Mouse (Mus musculus) embryonic fibroblast, embryonic 13.5 days (primary cell): ENCODE data around the gene Myh14.

ENCODE experiments used
- CTCF ChIP-seq: IDR thresholded peaks from 2 replicates; pipeline ENCODE4 v1.5.1; 2011; ENCODE audit warnings: mild to moderate bottlenecking, control low read depth, low read length, moderate library complexity, borderline replicate concordance; ENCODE audit not compliant: insufficient read depth
- POLR2A ChIP-seq: IDR thresholded peaks from 2 replicates; pipeline ENCODE4 v1.6.1; 2011; ENCODE audit warnings: low read depth, mild to moderate bottlenecking, control low read depth, low read length, moderate library complexity

- TF ChIP-seq POLR2A (no peak), CTCF (no peak)
Observed at GRCm38 (mm10) chr7:44645951-44646350, 24.7 kb downstream of the Myh14 start.
